Mouse (Mus musculus): ENCODE results near the gene Nbeal2.
A peak's percentile ranks its signal among the peaks of the same experiment; 100 is the strongest.

The Nbeal2 gene

GRCm38 (mm10) chr9:110673107-110673752, 19.3 kb upstream of the Nbeal2 start:
- DNase-seq (ENCODE audit: low read depth, low spot score): no peak

- peak; percentile 24 for DNase-seq (ENCODE audit: low read depth, low spot score)
These were observed 18.6 kb upstream of the Nbeal2 start for GRCm38 (mm10) chr9:110672462-110673106.

- no peak for DNase-seq (ENCODE audit: low read depth, low spot score)
These were observed 15.8 kb upstream of the Nbeal2 start for GRCm38 (mm10) chr9:110669785-110670184.

DNA sequence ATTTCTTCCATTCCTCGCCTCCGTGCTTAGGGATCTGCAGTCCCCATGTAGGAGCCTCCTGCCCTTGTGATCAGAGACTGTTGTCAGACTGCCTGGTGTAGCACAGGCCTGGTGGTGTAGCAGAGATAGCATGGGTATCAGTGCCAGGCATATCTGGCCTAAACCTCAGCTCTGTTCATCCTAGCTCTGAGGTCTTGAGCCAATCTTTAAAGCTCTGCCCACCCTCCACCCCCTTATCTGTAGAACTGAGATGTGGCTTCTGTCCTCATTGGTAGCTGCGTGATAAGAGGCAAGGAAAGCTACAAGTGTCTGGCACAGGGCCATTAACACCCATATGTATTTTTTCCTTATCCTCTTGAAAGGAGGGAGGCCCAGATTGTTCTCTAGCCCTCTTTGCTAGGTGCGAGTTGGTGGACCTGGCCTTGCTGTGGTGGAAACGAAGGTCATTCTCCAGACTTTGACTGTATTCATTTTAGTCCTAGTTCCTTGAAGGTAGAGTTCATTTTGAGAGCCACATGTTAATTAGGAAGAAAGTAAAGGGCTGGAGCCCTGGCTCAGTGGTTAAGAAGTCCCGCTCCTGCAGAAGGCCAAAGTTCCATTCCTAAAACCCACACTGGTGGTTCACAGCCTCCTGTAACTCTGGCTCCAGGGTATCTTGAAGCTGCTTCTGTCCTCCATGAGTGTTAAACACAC, 14.8 kb upstream of the Nbeal2 start:
- DNase-seq (ENCODE audit: low read depth, low spot score): no peak

DNA sequence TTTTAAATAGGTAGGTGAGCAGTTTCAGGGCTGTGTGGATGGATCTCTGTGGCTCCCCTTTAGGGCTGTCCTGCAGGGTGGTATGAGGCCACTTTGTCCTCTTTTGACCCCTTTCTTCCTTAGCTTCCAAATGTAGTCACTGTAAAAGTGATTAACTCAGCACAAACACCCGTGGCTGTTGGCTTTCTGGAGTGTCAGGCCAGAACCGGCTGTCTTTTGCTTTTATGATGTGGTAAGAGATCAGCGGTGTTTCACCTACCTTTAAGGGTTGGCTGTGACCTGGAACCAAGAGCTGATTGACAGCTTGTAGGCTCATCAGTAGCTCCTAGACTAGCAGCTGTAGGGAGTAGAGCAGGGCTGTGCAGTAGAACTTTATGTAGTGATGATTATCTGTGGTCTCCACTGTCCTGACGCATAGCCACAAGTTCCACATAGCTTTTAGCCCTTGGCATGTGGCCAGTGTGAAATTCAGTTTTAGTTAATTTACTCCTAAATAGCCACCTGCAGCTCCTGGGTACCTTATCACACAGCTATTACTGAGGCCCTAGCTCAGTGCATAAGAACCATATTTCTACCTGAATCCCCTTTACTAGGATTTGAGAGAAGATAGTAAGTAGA, 13.4 kb upstream of the Nbeal2 start:
- no peak for DNase-seq (ENCODE audit: low read depth, low spot score)

DNA sequence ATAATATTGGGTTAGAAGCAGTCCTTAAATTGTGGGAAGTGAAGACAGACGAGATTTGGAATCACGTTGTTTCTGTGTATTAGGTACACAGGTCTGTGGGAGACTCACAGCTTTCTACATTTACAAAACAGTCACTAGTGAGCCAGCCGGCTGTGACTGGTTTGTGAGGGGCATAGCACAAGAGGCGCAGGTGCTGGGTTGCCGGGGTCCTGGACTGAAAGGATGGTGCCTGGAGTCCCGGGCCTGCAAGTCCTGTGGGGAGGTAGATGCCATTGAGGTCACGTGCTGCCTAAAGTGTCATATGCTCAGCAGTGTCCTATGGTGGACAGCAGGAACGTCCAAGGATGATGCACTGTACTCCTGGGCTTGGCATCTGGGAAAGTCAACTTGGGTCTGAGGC, 12.4 kb upstream of the Nbeal2 start:
- DNase-seq (ENCODE audit: low read depth, low spot score): no peak

GRCm38 (mm10) chr9:110665912-110666311, 12.0 kb upstream of the Nbeal2 start:
- DNase-seq (ENCODE audit: low read depth, low spot score): no peak

- no peak for DNase-seq (ENCODE audit: low read depth, low spot score)
These were observed 8.9 kb upstream of the Nbeal2 start for GRCm38 (mm10) chr9:110662844-110663243.

- no peak for DNase-seq (ENCODE audit: low read depth, low spot score)
These were observed 7.1 kb upstream of the Nbeal2 start for GRCm38 (mm10) chr9:110660856-110661612.

GRCm38 (mm10) chr9:110660208-110660607, 6.2 kb upstream of the Nbeal2 start:
- no peak for DNase-seq (ENCODE audit: low read depth, low spot score)

GRCm38 (mm10) chr9:110659521-110659920, 5.6 kb upstream of the Nbeal2 start:
- no peak for DNase-seq (ENCODE audit: low read depth, low spot score)

DNA sequence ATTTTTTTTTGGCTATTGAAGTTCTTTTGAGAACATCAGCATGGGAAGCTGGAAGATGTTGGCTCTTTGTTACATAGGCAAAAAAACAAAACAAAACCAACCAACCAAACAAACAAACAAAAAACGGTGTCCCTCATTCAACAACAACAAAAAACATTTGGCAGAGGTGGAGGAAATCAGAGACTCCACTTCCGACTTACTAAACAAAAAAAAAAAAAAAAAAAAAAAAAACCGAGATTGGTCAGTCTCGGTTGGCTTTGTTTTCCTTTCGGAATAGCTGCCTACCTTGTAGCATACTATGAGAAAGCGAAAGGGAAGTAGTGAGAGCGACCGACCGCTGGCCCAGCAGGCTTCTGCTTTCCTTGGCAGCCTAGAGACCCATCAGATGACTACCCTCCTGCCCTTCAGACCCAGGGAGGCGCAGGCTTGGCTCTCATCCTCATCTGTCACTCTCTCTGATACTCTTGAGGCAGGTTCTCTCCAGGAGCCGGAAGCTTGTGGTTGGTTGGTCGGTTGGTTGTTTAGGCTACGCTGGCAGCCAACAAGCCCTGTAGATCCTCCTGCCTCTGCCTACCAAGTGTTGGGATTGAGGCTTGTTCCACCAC, 3.6 kb upstream of the Nbeal2 start:
- no peak for DNase-seq (ENCODE audit: low read depth, low spot score)

GRCm38 (mm10) chr9:110656249-110657221, 2.6 kb upstream of the Nbeal2 start, which contains the start of gene Ccdc12:
Gene Ccdc12 (plus strand): TSS chr9:110656503.
- peak; percentile 98 for DNase-seq (ENCODE audit: low read depth, low spot score)

DNA sequence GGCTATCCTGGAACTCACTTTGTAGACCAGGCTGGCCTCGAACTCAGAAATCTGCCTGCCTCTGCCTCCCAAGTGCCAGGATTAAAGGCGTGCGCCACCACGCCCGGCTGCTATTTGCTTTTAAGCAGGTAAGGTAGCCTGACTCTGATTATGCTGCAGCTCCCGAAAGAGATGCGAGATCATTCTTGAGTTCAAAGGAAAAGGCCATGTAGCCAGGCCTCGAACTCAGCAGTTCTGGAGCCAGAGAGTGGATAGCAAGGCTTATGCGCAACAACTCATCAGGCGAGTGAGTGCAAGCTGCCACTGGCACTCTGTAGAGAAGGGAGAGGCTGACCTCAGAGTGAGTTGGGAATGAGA, 1.7 kb upstream of the Nbeal2 start:
- DNase-seq (ENCODE audit: low read depth, low spot score): no peak

DNA sequence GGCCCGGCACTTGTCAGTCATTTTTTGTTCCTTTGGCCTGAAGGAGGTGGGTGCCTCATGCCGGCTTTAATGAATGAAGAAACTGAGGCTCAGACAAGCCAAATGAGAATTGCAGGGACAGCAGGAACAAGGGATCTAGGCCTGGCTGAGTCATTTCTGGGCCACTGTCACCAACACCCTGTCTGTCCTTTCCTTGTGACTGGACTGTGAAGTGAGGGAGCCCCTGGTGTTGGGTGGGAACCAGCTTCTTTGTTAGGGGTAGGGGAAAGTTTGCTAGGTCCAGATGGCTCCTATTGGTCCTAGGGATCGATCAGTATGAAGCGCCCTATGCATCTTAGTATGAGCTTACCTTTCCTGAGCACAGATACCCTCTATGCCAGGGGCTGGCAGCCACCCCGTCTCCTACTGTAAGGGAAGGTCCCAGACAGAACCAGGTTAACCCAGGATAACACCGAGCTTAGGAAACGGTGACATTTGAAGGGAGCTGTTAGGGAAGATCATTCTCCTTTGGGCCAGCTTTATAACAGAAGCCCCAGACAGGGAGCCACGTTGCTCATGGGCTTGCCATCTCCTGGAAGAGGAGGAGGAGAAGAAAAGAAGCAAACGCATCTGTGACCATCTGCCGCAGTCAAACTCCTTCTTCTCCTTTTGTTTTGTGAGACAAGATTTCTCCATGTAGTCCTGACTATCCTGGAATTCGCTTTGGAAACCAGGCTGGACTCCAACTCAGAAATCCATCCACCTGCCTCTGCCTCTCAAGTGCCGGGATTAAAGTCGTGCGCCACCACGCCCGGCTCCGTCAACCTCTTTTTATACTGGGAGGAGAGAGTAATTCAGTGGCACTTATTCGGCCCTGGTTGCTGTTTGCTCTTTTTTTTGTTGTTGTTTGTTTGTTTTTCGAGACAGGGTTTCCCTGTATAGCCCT, 1.0 kb upstream of the Nbeal2 start:
- no peak for DNase-seq (ENCODE audit: low read depth, low spot score)

- no peak for DNase-seq (ENCODE audit: low read depth, low spot score)
These were observed 852 bp downstream of the Nbeal2 start for GRCm38 (mm10) chr9:110652963-110653654.

DNA sequence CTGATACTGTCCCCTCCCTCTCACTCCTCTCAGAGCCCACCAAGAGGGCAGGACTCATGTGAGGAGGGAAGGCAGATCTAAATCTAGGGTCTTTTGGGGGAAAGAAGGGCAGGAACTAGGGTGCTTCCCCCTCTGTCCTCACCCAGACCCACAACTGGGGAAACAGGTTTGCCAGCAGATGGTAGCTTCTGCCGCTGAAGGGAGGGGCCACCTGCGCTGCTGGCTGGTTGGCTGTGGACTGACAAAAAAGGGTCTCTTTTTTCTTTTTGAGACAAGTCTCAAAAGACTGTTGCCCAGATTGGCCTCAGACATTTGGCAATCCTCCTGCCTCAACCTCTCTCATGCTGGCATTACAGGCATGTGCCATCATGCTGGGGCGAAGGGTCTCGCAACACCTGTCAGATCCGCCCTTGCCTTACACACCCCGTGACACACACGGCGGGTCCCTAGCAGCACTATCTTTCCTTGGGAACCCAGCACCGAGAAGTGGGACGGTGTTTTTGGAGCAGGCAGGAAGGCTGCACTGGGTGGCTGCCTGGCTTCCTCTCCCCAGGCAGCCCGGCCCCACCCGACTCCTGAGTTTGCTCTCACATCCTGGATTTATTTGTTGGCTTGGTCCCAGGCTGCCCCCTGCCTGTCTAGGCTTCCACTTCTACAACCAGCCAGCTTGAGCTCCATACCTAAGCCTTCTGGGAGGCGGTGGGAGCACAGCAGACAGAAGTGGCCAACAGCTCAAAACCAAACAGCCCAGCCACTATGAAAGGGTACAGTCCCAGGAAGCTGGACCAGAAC, 1.8 kb downstream of the Nbeal2 start:
- DNase-seq (ENCODE audit: low read depth, low spot score): no peak

DNA sequence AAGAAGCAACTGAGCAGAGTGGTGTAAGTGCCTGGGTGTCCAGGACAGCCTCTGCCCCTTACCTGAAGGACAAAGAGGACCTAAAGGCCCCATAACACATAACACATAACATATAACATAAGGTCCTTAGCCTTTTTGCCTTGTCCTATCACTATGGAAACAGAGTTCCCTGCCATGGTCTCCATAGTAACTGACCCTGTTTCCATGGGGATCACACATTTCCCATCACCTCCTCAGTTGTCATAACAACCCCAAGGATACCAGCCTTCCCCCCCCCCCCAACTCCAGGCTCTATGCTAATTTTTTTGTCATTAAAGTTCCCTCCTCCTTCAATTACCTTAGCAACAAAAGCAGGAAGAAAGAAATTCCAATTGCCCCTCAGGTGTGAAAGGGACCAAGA, 4.2 kb downstream of the Nbeal2 start:
- no peak for DNase-seq (ENCODE audit: low read depth, low spot score)
